Mouse (Mus musculus) midbrain, postnatal 0 days (tissue): ENCODE results near the gene Clcn2. TPM values are rescaled to one million over a fixed set of nuclear protein-coding genes. Genes with fewer than 3 reads are reported as not detected.

Experiments
- ATAC-seq: fragments of 200-750 bp; cut with Nextera tagmentation; 2 replicates; pipeline ENCODE4 v1.8.0; 2017; ENCODE audit warnings: moderate number of reproducible peaks, mild to moderate bottlenecking, moderate TSS enrichment, moderate library complexity; ENCODE audit not compliant: low FRiP score
- DNase-seq: peaks from one replicate; pipeline ENCODE4 v3.0.0-alpha.2; 2015; ENCODE audit warnings: low spot score
- H3K27ac ChIP-seq: fragments of 300-500 bp; sonication (generic); 2 replicates; pipeline ENCODE4 v1.5.1; 2014; ENCODE audit warnings: low read depth, mild to moderate bottlenecking, low read length, mixed read lengths
- H3K27me3 ChIP-seq: fragments of 300-500 bp; sonication (generic); 2 replicates; pipeline ENCODE4 v1.6.1; 2014; ENCODE audit warnings: low read length, control low read depth, mixed read lengths; ENCODE audit not compliant: insufficient read depth
- H3K36me3 ChIP-seq: fragments of 300-500 bp; sonication (generic); 2 replicates; pipeline ENCODE4 v1.6.1; 2014; ENCODE audit warnings: low read length, control low read depth, mixed read lengths; ENCODE audit not compliant: insufficient read depth
- H3K4me1 ChIP-seq: fragments of 300-500 bp; sonication (generic); 2 replicates; pipeline ENCODE4 v1.6.1; 2014; ENCODE audit warnings: mild to moderate bottlenecking, control low read depth, antibody characterized with exemption, low read length, mixed read lengths; ENCODE audit not compliant: insufficient read depth
- H3K4me2 ChIP-seq: fragments of 300-500 bp; sonication (generic); 2 replicates; pipeline ENCODE4 v1.6.1; 2014; ENCODE audit warnings: low read depth, mild to moderate bottlenecking, low read length, mixed read lengths; ENCODE audit not compliant: poor library complexity, severe bottlenecking
- H3K4me3 ChIP-seq: fragments of 300-500 bp; sonication (generic); 2 replicates; pipeline ENCODE4 v1.5.1; 2014; ENCODE audit warnings: low read depth, mild to moderate bottlenecking, low read length, moderate library complexity
- H3K9ac ChIP-seq: fragments of 300-500 bp; sonication (generic); replicated peaks from 2 replicates; pipeline ENCODE4 v1.6.1; 2014; ENCODE audit warnings: mild to moderate bottlenecking, low read length, moderate library complexity, mixed read lengths; ENCODE audit not compliant: poor library complexity, severe bottlenecking
- H3K9me3 ChIP-seq: fragments of 300-500 bp; sonication (generic); 2 replicates; pipeline ENCODE4 v1.6.1; 2016; ENCODE audit warnings: low read length, control low read depth
- CTCF ChIP-seq: IDR thresholded peaks from 2 replicates; pipeline ENCODE4 v1.5.1; 2016; ENCODE audit warnings: antibody characterized with exemption, mild to moderate bottlenecking
- WGBS: fragments of 180-500 bp; shearing (Covaris S2); extraction: QIAGEN DNeasy Blood & Tissue Kit; methylation state at CpG from one replicate; pipeline ENCODE4 v1.1.7; 2014; 5-methylcytosine and 5-hydroxymethylcytosine counted together
- polyA plus RNA-seq: library from polyadenylated mRNA; unstranded; fragments of >200 nt; fragmentation: Nextera tagmentation; extraction: Ambion mirVana; gene quantifications from 2 replicates; pipeline ENCODE4 v1.2.1, GENCODE M21; 2015
- total RNA-seq: library from RNA; depleted of rRNA; stranded (reverse); fragments of >200 nt; gene quantifications from 2 replicates; pipeline ENCODE4 v1.2.3, GENCODE M21; 2014

The Clcn2 gene
- total and polyA plus RNA-seq, 2 experiments from 2014 or later: 21.1 to 69.4 TPM

GRCm38 (mm10) chr16:20746641-20747040 is 29.1 kb upstream of the Clcn2 start:
- H3K27ac ChIP-seq: no peak overlapping the region
- H3K4me2 ChIP-seq: no peak overlapping the region
- no peak for TF ChIP-seq CTCF
- H3K9ac ChIP-seq: no peak overlapping the region
- 69% methylated on average over 6 of the region's 6 CpGs for WGBS
- H3K27me3 ChIP-seq: no peaks in the 10 kb centered on the region
- H3K9me3 ChIP-seq: no peaks in the 10 kb centered on the region
- DNase-seq: peak; percentile 85
- peaks cover 7% of the 10 kb centered on the region; the same call in 1 of the 2 replicates for H3K36me3 ChIP-seq
- no peak overlapping the region for H3K4me3 ChIP-seq
- ATAC-seq: no peak
- H3K4me1 ChIP-seq: no peaks in the 10 kb centered on the region

GRCm38 (mm10) chr16:20739845-20740244 is 22.3 kb upstream of the Clcn2 start:
- H3K4me3 ChIP-seq: no peak overlapping the region
- TF ChIP-seq CTCF: no peak
- ATAC-seq (no peak), DNase-seq (no peak)
- H3K36me3 ChIP-seq: peaks cover 7% of the 10 kb centered on the region; the same call in 1 of the 2 replicates
- WGBS: 93% methylated on average over 9 of the region's 9 CpGs
- H3K27ac ChIP-seq: no peak overlapping the region
- no peak overlapping the region for H3K4me2 ChIP-seq
- peaks cover 11% of the 10 kb centered on the region; the same call in 1 of the 2 replicates for H3K27me3 ChIP-seq
- no peaks in the 10 kb centered on the region for H3K9me3 ChIP-seq
- H3K4me1 ChIP-seq: no peaks in the 10 kb centered on the region
- H3K9ac ChIP-seq: no peak overlapping the region

DNA sequence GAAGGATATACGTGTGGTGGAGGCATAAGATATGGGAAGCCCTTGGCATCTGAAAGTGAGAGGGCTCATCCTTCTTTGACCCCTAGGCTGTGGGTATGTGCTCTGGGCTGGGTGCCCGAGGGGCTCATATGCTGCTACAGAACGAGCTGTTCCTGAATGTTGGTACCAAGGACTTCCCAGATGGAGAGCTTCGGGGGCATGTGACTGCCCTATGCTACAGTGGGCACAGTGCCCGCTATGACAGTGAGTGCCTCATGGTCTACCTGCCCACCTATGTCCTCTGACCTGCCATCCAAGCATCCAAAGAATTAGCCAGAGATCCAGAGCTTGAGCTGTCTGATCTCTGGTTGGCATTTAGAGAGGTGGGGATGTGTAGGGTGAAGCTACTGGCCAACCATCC is 19.3 kb upstream of the Clcn2 start:
- H3K4me2 ChIP-seq: no peak overlapping the region
- no peak overlapping the region for H3K27ac ChIP-seq
- TF ChIP-seq CTCF: no peak
- H3K4me1 ChIP-seq: peaks cover 5% of the 10 kb centered on the region; the same call in 1 of the 2 replicates
- DNase-seq (no peak), ATAC-seq (no peak)
- no peak overlapping the region for H3K9ac ChIP-seq
- H3K36me3 ChIP-seq: peaks cover 3% of the 10 kb centered on the region; the same call in 1 of the 2 replicates
- 92% methylated on average over 5 of the region's 5 CpGs for WGBS
- peaks cover 13% of the 10 kb centered on the region; the same call in 1 of the 2 replicates for H3K27me3 ChIP-seq
- H3K9me3 ChIP-seq: no peaks in the 10 kb centered on the region
- no peak overlapping the region for H3K4me3 ChIP-seq

- H3K9ac ChIP-seq: no peak overlapping the region
- WGBS: 92% methylated on average over 7 of the region's 7 CpGs
- no peaks in the 10 kb centered on the region for H3K36me3 ChIP-seq
- DNase-seq: no peak
- TF ChIP-seq CTCF: no peak
- no peak overlapping the region for H3K4me2 ChIP-seq
- H3K27me3 ChIP-seq: peaks cover 13% of the 10 kb centered on the region; the same call in 1 of the 2 replicates
- H3K27ac ChIP-seq: no peak overlapping the region
- no peak overlapping the region for H3K4me3 ChIP-seq
- H3K9me3 ChIP-seq: no peaks in the 10 kb centered on the region
- ATAC-seq: no peak
- H3K4me1 ChIP-seq: peaks cover 5% of the 10 kb centered on the region; the same call in 1 of the 2 replicates
Measured at GRCm38 (mm10) chr16:20736168-20736567, 18.6 kb upstream of the Clcn2 start.

DNA sequence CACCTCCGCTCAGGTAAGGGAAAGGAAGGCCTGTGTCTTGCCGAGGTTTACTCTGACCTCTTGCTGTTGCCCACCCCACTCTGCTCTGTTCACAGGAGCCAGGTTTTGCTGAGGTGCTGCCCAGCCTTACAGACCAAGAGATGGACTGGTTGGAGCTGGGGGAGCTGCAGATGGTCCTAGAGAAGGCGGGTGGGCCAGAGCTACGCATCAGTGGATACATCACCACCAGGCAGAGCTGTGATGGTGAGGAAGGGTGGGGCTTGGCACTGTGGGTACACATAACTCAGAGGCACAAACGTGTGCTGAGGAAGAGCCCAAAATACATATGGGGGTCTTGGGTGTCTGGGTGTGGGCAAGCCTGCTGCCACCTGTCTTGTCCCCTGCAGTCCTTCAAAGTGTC is 18.1 kb upstream of the Clcn2 start:
- WGBS: 84% methylated on average over 5 of the region's 5 CpGs
- no peak overlapping the region for H3K4me2 ChIP-seq
- DNase-seq: no peak
- H3K9me3 ChIP-seq: no peaks in the 10 kb centered on the region
- peaks cover 5% of the 10 kb centered on the region; the same call in 1 of the 2 replicates for H3K4me1 ChIP-seq
- no peak overlapping the region for H3K9ac ChIP-seq
- no peak for ATAC-seq
- no peak overlapping the region for H3K4me3 ChIP-seq
- peaks cover 13% of the 10 kb centered on the region; the same call in 1 of the 2 replicates for H3K27me3 ChIP-seq
- H3K36me3 ChIP-seq: no peaks in the 10 kb centered on the region
- TF ChIP-seq CTCF: no peak
- H3K27ac ChIP-seq: no peak overlapping the region

- peaks cover 5% of the 10 kb centered on the region; the same call in 1 of the 2 replicates for H3K4me1 ChIP-seq
- H3K4me2 ChIP-seq: peak within 1 kb of the TSS; percentile 80
- peak; percentile 40 for TF ChIP-seq CTCF
- H3K27ac ChIP-seq: no peak within 1 kb of the TSS
- H3K36me3 ChIP-seq: no peaks in the 10 kb centered on the region
- peaks cover 13% of the 10 kb centered on the region; the same call in 1 of the 2 replicates for H3K27me3 ChIP-seq
- DNase-seq (peak; percentile 47), ATAC-seq (no peak)
- H3K4me3 ChIP-seq: peak within 1 kb of the TSS; percentile 78
- peak within 1 kb of the TSS; percentile 86 for H3K9ac ChIP-seq
- no peaks in the 10 kb centered on the region for H3K9me3 ChIP-seq
- WGBS: 4% methylated on average over 45 of the region's 45 CpGs
Measured at GRCm38 (mm10) chr16:20733731-20734730, 16.5 kb upstream of the Clcn2 start, which contains the start of gene Thpo. TSS of gene Thpo (minus strand) at chr16:20734511.
